Mouse (Mus musculus): ENCODE data around the gene Tomm6. TPM values are rescaled to one million over a fixed set of nuclear protein-coding genes. Genes with fewer than 3 reads are reported as not detected.
"Not testable (repeated sequence)": the region's sequence is repeated elsewhere in the genome, so short reads cannot be mapped to it uniquely, and the experiment has no call there.

Tomm6 gene
- total RNA-seq, 1 experiment: 54.7 TPM

DNA sequence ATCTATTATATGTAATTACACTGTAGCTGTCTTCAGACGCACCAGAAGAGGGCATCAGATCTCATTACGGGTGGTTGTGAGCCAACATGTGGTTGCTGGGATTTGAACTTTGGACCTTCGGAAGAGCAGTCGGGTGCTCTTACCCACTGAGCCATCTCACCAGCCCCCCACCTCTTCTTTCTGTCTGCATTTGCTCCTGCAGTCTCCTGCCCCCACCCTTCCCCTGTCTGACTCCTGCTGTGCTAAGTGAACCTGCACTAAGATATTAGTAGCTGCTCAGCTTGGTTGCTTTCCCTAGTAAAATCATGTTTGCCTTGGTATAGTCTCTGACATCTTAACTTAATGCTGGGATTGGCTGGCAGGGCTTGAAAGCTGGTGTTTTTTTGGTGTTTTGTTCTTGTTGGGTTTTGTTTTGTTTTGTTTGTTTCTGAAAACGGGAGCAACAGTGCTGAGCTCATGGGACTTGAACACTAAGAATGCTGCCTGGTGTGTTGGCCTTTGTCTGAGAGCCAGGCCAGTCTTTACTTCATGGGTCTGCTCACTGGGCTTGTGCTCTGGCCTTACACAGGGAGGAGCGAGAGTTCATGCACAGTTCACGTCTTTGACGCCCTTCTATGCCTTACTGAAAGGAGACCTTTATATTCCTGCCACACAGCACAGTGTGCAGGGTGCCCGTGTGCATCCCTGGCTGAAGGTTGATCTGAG lies 25.0 kb downstream of the Tomm6 start:
- no peak overlapping the region for H3K9ac ChIP-seq (ENCODE audit: insufficient read depth, low read depth, low read length, poor library complexity, severe bottlenecking)
- no peak for TF ChIP-seq ZC3H11A (IDR thresholded peaks at IDR 0.05; ENCODE audit: borderline replicate concordance, low read depth, low read length)
- TF ChIP-seq ZNF384 (IDR thresholded peaks at IDR 0.05; ENCODE audit: low read depth, low read length): peak; percentile 1; the same call in 1 of the 2 replicates
- TF ChIP-seq CHD2 (IDR thresholded peaks at IDR 0.05; ENCODE audit: low read depth, low read length): no peak
- TF ChIP-seq MAFK (IDR thresholded peaks at IDR 0.05; ENCODE audit: insufficient read depth, low read depth, low read length): no peak
- H3K9me3 ChIP-seq (ENCODE audit: control insufficient read depth, insufficient read depth, low read depth, low read length): no peaks in the 10 kb centered on the region
- H3K4me1 ChIP-seq (ENCODE audit: control insufficient read depth in 2 of 2, insufficient read depth in 2 of 2, low read length in 2 of 2, poor library complexity in 1 of 2): peaks cover 2 to 3% of the 10 kb centered on the region in 2 experiments; a peak in 2 of 4 replicates
- no peaks in the 10 kb centered on the region for H3K36me3 ChIP-seq (ENCODE audit: control insufficient read depth, insufficient read depth, low read length, poor library complexity, severe bottlenecking)
- DNase-seq (ENCODE audit: low read depth, low spot score): no peak
- no peak overlapping the region for H3K4me3 ChIP-seq (ENCODE audit: insufficient read depth in 1 of 2, low read depth in 1 of 2, low read length in 2 of 2, poor library complexity in 1 of 2, severe bottlenecking in 1 of 2)
- in situ Hi-C loops (cut with MboI; ENCODE audit: low sequenced_read_pairs in 2 of 2, unreplicated experiment in 2 of 2): no loop called here
- no peak overlapping the region for H3K27ac ChIP-seq (ENCODE audit: insufficient read depth, low read depth, low read length, poor library complexity, severe bottlenecking)

DNA sequence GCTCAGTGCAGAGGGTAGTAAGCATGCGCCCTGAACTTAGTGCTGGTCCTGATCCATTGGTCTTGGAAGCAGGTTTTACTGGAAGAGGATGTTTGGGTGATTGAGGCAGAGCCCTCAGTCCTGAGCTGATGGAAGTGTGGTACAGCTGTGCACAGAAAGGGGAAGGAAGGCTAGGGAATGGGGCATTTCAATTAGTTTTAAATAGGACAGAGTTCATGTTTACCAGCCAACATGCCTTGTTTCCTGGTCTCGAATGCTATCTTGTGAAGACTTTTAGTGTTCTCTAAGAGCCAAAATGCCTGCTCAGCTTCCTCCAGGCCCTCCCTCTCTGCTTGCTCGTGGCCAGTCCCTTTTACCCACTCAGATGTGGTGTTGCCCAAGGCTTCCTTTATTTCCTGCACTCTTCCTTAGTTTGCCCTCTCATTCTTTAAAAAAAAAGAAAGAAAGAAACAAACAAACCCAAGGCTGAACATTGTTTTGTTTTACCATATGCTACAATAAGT lies 29.4 kb downstream of the Tomm6 start:
- Histone ChIP-seq H3K27ac (ENCODE audit: insufficient read depth, low read depth, low read length, poor library complexity, severe bottlenecking) (no peak overlapping the region), H3K4me1 (ENCODE audit: control insufficient read depth in 2 of 2, insufficient read depth in 2 of 2, low read length in 2 of 2, poor library complexity in 1 of 2) (peaks cover 3 to 6% of the 10 kb centered on the region in 2 experiments; a peak in 2 of 4 replicates), H3K36me3 (ENCODE audit: control insufficient read depth, insufficient read depth, low read length, poor library complexity, severe bottlenecking) (no peaks in the 10 kb centered on the region), H3K9ac (ENCODE audit: insufficient read depth, low read depth, low read length, poor library complexity, severe bottlenecking) (no peak overlapping the region), H3K9me3 (ENCODE audit: control insufficient read depth, insufficient read depth, low read depth, low read length) (no peaks in the 10 kb centered on the region), H3K4me3 (ENCODE audit: insufficient read depth in 1 of 2, low read depth in 1 of 2, low read length in 2 of 2, poor library complexity in 1 of 2, severe bottlenecking in 1 of 2) (no peak overlapping the region)
- in situ Hi-C loops (cut with MboI; ENCODE audit: low sequenced_read_pairs in 2 of 2, unreplicated experiment in 2 of 2): no loop called here
- no peak for TF ChIP-seq HCFC1 (IDR thresholded peaks at IDR 0.05; ENCODE audit: borderline replicate concordance, insufficient read depth, low read length)
- no peak for TF ChIP-seq CHD2 (IDR thresholded peaks at IDR 0.05; ENCODE audit: low read depth, low read length)
- no peak for TF ChIP-seq ZC3H11A (IDR thresholded peaks at IDR 0.05; ENCODE audit: borderline replicate concordance, low read depth, low read length)
- no peak for TF ChIP-seq MAFK (IDR thresholded peaks at IDR 0.05; ENCODE audit: insufficient read depth, low read depth, low read length)
- TF ChIP-seq ZNF384 (IDR thresholded peaks at IDR 0.05; ENCODE audit: low read depth, low read length): no peak
- no peak for DNase-seq (ENCODE audit: low read depth, low spot score)

DNA sequence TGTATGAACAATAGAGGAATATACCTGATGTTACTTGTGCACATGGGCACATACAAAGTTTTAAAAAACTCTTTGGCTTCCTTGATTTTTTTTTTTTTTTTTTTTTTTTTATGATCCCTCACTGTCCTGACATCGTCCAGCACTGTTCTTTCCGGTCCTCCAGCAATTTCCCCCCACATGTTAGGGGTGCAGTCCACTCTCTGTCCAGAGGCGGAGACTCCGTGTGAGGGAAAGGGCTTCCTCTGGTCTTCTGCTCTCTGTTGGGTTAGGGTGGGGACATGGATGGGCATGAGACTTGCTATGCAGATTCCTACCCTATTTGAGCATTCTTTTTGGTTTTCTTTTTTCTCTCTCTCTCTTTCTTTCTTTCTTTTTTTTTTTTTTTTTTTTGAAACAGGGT lies 30.3 kb downstream of the Tomm6 start:
- DNase-seq (ENCODE audit: low read depth, low spot score): no peak
- in situ Hi-C loops (cut with MboI; ENCODE audit: low sequenced_read_pairs in 2 of 2, unreplicated experiment in 2 of 2): no loop called here
- TF ChIP-seq CHD2 (IDR thresholded peaks at IDR 0.05; ENCODE audit: low read depth, low read length) (no peak), ZNF384 (IDR thresholded peaks at IDR 0.05; ENCODE audit: low read depth, low read length) (0 out of 2 replicates have a peak, but pooled peaks have one; percentile 52), ZC3H11A (IDR thresholded peaks at IDR 0.05; ENCODE audit: borderline replicate concordance, low read depth, low read length) (no peak), HCFC1 (IDR thresholded peaks at IDR 0.05; ENCODE audit: borderline replicate concordance, insufficient read depth, low read length) (no peak), MAFK (IDR thresholded peaks at IDR 0.05; ENCODE audit: insufficient read depth, low read depth, low read length) (no peak)

DNA sequence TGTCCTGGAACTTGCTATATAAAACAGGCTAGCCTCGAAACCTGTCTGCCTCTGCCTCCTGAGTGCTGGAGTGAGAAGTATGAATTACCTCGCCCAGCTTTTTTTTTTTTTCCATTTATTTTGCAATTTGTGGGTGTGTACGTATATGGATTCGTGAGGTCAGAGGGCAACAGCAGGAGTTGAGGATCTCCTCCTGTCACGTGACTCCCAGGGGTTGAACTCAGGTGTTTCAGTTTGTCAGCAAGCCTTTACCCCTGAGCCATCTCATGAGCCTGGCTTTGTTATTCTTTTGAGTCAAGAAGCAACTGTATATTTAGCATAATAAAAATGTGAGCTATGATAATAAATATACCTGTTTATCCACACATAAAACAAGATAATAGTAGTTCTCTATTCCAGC lies 32.5 kb downstream of the Tomm6 start:
- Histone ChIP-seq H3K36me3 (ENCODE audit: control insufficient read depth, insufficient read depth, low read length, poor library complexity, severe bottlenecking) (no peaks in the 10 kb centered on the region), H3K4me1 (ENCODE audit: control insufficient read depth in 2 of 2, insufficient read depth in 2 of 2, low read length in 2 of 2, poor library complexity in 1 of 2) (peaks cover 2 to 4% of the 10 kb centered on the region in 2 experiments; a peak in 3 of 4 replicates), H3K9ac (ENCODE audit: insufficient read depth, low read depth, low read length, poor library complexity, severe bottlenecking) (no peak overlapping the region), H3K4me3 (ENCODE audit: insufficient read depth in 1 of 2, low read depth in 1 of 2, low read length in 2 of 2, poor library complexity in 1 of 2, severe bottlenecking in 1 of 2) (no peak overlapping the region), H3K27ac (ENCODE audit: insufficient read depth, low read depth, low read length, poor library complexity, severe bottlenecking) (no peak overlapping the region), H3K9me3 (ENCODE audit: control insufficient read depth, insufficient read depth, low read depth, low read length) (no peaks in the 10 kb centered on the region)
- in situ Hi-C loops (cut with MboI; ENCODE audit: low sequenced_read_pairs in 2 of 2, unreplicated experiment in 2 of 2): no loop called here
- no peak for DNase-seq (ENCODE audit: low read depth, low spot score)
- TF ChIP-seq ZNF384 (IDR thresholded peaks at IDR 0.05; ENCODE audit: low read depth, low read length): 0 out of 2 replicates have a peak, but pooled peaks have one; percentile 6
- TF ChIP-seq ZC3H11A (IDR thresholded peaks at IDR 0.05; ENCODE audit: borderline replicate concordance, low read depth, low read length): no peak

More for the DNA sequence above, 30.3 kb downstream of the Tomm6 start:
- Histone ChIP-seq H3K27ac (ENCODE audit: insufficient read depth, low read depth, low read length, poor library complexity, severe bottlenecking) (no peak overlapping the region), H3K9me3 (ENCODE audit: control insufficient read depth, insufficient read depth, low read depth, low read length) (no peaks in the 10 kb centered on the region), H3K4me3 (ENCODE audit: insufficient read depth in 1 of 2, low read depth in 1 of 2, low read length in 2 of 2, poor library complexity in 1 of 2, severe bottlenecking in 1 of 2) (no peak overlapping the region), H3K4me1 (ENCODE audit: control insufficient read depth in 2 of 2, insufficient read depth in 2 of 2, low read length in 2 of 2, poor library complexity in 1 of 2) (peaks cover 3 to 4% of the 10 kb centered on the region in 2 experiments; a peak in 2 of 4 replicates), H3K9ac (ENCODE audit: insufficient read depth, low read depth, low read length, poor library complexity, severe bottlenecking) (no peak overlapping the region), H3K36me3 (ENCODE audit: control insufficient read depth, insufficient read depth, low read length, poor library complexity, severe bottlenecking) (no peaks in the 10 kb centered on the region)

GRCm38 (mm10) chr17:47654346-47654745 lies 33.8 kb downstream of the Tomm6 start:
- H3K27ac ChIP-seq (ENCODE audit: insufficient read depth, low read depth, low read length, poor library complexity, severe bottlenecking); DNase-seq (ENCODE audit: low read depth, low spot score); H3K9me3 ChIP-seq (ENCODE audit: control insufficient read depth, insufficient read depth, low read depth, low read length); H3K4me3 ChIP-seq (ENCODE audit: insufficient read depth in 1 of 2, low read depth in 1 of 2, low read length in 2 of 2, poor library complexity in 1 of 2, severe bottlenecking in 1 of 2); H3K4me1 ChIP-seq (ENCODE audit: control insufficient read depth in 2 of 2, insufficient read depth in 2 of 2, low read length in 2 of 2, poor library complexity in 1 of 2); H3K36me3 ChIP-seq (ENCODE audit: control insufficient read depth, insufficient read depth, low read length, poor library complexity, severe bottlenecking); H3K9ac ChIP-seq (ENCODE audit: insufficient read depth, low read depth, low read length, poor library complexity, severe bottlenecking); in situ Hi-C loops (cut with MboI; ENCODE audit: low sequenced_read_pairs in 2 of 2, unreplicated experiment in 2 of 2): not testable (repeated sequence)
